Mouse (Mus musculus): ENCODE data around the gene Ifitm5. TPM values are rescaled to one million over a fixed set of nuclear protein-coding genes. Genes with fewer than 3 reads are reported as not detected.

Ifitm5 gene
- total RNA-seq, 2 experiments from 2014 or later = 0.78 to 1.3 TPM

DNA sequence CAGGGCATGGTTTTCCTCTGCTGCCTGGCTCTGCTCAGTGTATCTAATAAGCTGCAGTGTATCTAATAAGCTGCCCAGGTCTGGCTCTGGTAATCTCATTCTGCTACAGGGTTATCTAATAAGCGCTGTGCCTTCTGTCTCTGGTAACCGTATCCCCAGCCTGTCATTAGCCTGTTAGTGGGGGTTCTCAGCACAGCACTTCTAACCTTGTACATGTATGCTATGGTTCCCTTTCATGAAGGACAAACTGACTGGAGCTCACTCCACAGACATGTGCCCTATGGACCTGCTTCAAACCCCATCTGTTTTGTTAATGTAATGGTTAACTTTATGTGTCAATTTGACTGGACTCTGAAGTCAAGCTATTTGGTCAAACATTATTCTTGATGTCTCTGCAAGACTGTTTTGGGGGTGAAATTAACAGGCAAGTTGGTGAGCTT is 44.4 kb downstream of the Ifitm5 start:
- no peak for ATAC-seq (ENCODE audit: poor library complexity, severe bottlenecking)

DNA sequence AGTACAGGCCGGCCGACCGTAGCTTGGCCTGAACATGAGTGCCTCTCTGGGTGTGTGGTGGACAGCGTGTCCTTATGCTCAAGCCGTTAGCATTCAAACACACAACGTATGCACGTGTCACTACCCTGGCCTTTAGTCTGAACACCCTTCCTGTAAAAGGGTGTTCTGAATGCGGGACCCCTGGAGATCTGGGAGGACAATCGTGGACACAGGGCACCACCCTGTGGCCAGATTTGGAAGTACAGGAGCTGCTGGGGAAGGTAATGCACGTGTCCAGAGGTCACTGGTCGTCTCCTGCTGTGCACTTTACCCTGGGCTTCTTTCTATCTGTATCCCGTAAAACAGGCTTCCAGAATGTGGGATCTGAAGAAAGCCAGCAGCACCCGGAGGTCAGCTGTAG is 46.9 kb downstream of the Ifitm5 start:
- peak; percentile 89 for ATAC-seq (ENCODE audit: poor library complexity, severe bottlenecking)

DNA sequence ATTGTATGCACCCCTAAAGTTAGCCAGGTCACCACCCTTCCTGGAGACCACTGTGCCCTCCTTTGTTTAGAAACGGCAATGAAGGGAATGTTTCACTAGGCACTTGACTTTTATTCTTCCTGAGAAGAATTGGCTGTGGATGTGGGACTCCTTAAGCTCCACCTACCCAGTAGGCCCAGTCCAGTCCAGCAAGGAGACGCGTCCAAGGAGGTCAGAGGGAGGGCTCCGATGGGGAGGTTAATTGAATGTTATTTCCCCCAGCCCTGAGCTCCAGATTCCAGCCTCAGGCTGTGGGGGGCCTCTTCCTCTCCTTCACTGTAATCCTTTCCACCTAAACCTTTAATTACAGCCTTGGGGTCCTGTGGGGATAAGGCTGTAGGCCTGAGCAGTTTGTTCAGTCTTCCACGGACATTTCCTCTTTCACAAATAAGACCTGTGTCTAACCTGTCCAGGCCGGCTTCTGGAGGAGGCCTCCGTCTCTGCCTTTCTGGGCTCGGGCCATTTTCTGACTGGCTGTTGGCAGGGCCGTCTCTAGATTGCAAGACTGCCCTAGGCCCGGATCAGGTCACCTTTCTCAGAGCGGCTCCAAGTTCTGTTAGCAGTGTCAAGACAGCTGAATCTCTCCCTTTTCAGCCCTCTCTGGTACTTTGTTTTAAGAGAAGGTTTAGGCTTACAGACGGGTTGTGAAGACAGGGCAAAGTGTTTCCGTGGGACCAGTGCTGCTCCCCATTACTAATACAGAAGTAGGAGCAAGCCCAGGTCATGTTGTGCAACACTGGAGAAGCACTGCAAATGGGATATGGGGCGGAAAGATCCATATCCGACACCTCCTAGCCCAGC is 47.8 kb downstream of the Ifitm5 start:
- ATAC-seq (ENCODE audit: poor library complexity, severe bottlenecking) = no peak

DNA sequence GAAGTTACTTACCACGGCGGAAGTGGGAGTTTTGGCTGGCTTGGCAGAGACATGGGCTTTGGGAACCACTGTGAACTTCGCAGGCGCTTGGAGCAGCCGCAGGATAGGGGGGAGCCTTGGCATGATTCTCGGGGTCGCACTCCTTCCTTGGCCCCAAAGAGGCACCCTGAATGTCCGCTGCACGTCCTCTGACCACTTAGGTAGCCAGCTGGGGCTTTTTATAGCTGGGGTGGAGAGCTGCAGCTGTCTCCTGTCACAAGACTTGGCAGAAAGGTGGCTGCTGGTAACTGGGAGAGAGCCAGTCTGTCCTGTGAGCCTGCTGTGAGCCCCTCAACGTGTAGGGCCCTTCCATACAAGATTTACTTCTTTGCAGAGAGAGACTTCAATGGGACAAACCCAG is 49.9 kb downstream of the Ifitm5 start, which contains the start of gene Cox8b:
Cox8b (minus strand) TSS at position 227 of the 400 bp plus-strand sequence.
- ATAC-seq (ENCODE audit: poor library complexity, severe bottlenecking) = no peak

DNA sequence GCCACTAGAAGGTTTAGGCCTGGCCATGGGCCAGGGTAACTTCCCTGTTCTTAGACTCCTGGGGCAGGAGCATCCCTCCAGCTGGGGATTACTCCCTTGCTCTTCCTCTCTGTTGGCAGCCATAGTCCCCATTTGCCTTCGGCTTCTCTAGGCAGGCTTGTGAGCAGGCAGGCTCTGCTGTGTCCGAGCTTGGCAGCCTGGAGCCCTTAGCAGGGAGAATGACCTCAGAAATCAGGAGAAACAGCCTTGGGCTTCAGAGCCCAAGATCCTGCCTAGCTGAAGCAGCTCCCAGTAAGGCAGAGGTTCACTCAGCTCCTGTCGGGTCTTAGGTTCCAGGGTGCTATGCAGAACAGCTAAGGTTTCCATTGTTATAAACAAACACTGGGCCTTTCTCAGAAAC is 51.0 kb downstream of the Ifitm5 start:
- no peak for ATAC-seq (ENCODE audit: poor library complexity, severe bottlenecking)

Other genes starting within 250 kb of the Ifitm5 start
- gene Cyp2e1, start 186.6 kb downstream of the Ifitm5 start, total RNA-seq (2015) = not detected in 2 replicates
- not detected in 2 replicates for gene Cyp2e1, start 186.6 kb downstream of the Ifitm5 start, total RNA-seq (2017)
- gene Syce1, start 162.4 kb downstream of the Ifitm5 start, total RNA-seq (2015) = 0.21 and 0.69 TPM in 2 replicates
- gene Syce1, start 162.4 kb downstream of the Ifitm5 start, total RNA-seq (2017) = 0.15 and 0.73 TPM in 2 replicates
- gene Zfp941, start 128.1 kb downstream of the Ifitm5 start, total RNA-seq (2015) = 0.16 TPM in 1 of 2 replicates, not detected in the other
- gene Zfp941, start 128.1 kb downstream of the Ifitm5 start, total RNA-seq (2017) = 0.22 and 0.33 TPM in 2 replicates
- not detected in 2 replicates for gene Urah, start 115.3 kb downstream of the Ifitm5 start, total RNA-seq (2015)
- not detected in 2 replicates for gene Urah, start 115.3 kb downstream of the Ifitm5 start, total RNA-seq (2017)
- gene Scgb1c1, start 104.7 kb downstream of the Ifitm5 start, total RNA-seq (2015) = not detected in 2 replicates
- gene Scgb1c1, start 104.7 kb downstream of the Ifitm5 start, total RNA-seq (2017) = not detected in 2 replicates
- gene Odf3, start 102.5 kb downstream of the Ifitm5 start, total RNA-seq (2015) = not detected in 2 replicates
- gene Odf3, start 102.5 kb downstream of the Ifitm5 start, total RNA-seq (2017) = not detected in 2 replicates
- not detected in 2 replicates for gene Gm45785, start 94.0 kb downstream of the Ifitm5 start, total RNA-seq (2015)
- not detected in 2 replicates for gene Gm45785, start 94.0 kb downstream of the Ifitm5 start, total RNA-seq (2017)
- gene Ric8a, start 93.3 kb downstream of the Ifitm5 start, total RNA-seq (2015) = 41.7 and 44.7 TPM in 2 replicates
- 29.7 and 30.4 TPM in 2 replicates for gene Ric8a, start 93.3 kb downstream of the Ifitm5 start, total RNA-seq (2017)
- gene Bet1l, start 92.7 kb downstream of the Ifitm5 start, total RNA-seq (2015) = 12.9 and 13.2 TPM in 2 replicates
- gene Bet1l, start 92.7 kb downstream of the Ifitm5 start, total RNA-seq (2017) = 15.5 and 37.7 TPM in 2 replicates
- 87.5 and 89.5 TPM in 2 replicates for gene Psmd13, start 68.3 kb downstream of the Ifitm5 start, total RNA-seq (2015)
- 165 and 167 TPM in 2 replicates for gene Psmd13, start 68.3 kb downstream of the Ifitm5 start, total RNA-seq (2017)
- 7.9 and 9.1 TPM in 2 replicates for gene Sirt3, start 68.0 kb downstream of the Ifitm5 start, total RNA-seq (2015)
- 6.7 and 9.5 TPM in 2 replicates for gene Sirt3, start 68.0 kb downstream of the Ifitm5 start, total RNA-seq (2017)
- not detected in 2 replicates for gene Cox8b, start 49.8 kb downstream of the Ifitm5 start, total RNA-seq (2015)
- gene Cox8b, start 49.8 kb downstream of the Ifitm5 start, total RNA-seq (2017) = not detected in 2 replicates
- gene Nlrp6, start 29.4 kb downstream of the Ifitm5 start, total RNA-seq (2015) = not detected in 2 replicates
- not detected in 2 replicates for gene Nlrp6, start 29.4 kb downstream of the Ifitm5 start, total RNA-seq (2017)
- gene Pgghg, start 8.9 kb downstream of the Ifitm5 start, total RNA-seq (2015) = 8.7 and 9.3 TPM in 2 replicates
- gene Pgghg, start 8.9 kb downstream of the Ifitm5 start, total RNA-seq (2017) = 7.8 and 10.2 TPM in 2 replicates
- not detected in 2 replicates for gene Gm45717, start 5.6 kb upstream of the Ifitm5 start, total RNA-seq (2015)
- gene Gm45717, start 5.6 kb upstream of the Ifitm5 start, total RNA-seq (2017) = 0.88 TPM in 1 of 2 replicates, not detected in the other
- gene Ifitm2, start 5.7 kb upstream of the Ifitm5 start, total RNA-seq (2015) = 773 and 813 TPM in 2 replicates
- 401 and 447 TPM in 2 replicates for gene Ifitm2, start 5.7 kb upstream of the Ifitm5 start, total RNA-seq (2017)
- gene Ifitm1, start 16.9 kb upstream of the Ifitm5 start, total RNA-seq (2015) = 110 and 111 TPM in 2 replicates
- 48.4 and 56.3 TPM in 2 replicates for gene Ifitm1, start 16.9 kb upstream of the Ifitm5 start, total RNA-seq (2017)
- 2,002 and 2,201 TPM in 2 replicates for gene Ifitm3, start 60.5 kb upstream of the Ifitm5 start, total RNA-seq (2015)
- gene Ifitm3, start 60.5 kb upstream of the Ifitm5 start, total RNA-seq (2017) = 715 and 839 TPM in 2 replicates
- 1,773 and 2,031 TPM in 2 replicates for gene Ifitm6, start 67.6 kb upstream of the Ifitm5 start, total RNA-seq (2015)
- 1,518 and 1,657 TPM in 2 replicates for gene Ifitm6, start 67.6 kb upstream of the Ifitm5 start, total RNA-seq (2017)
- not detected in 2 replicates for gene Gm17387, start 78.8 kb upstream of the Ifitm5 start, total RNA-seq (2015)
- gene Gm17387, start 78.8 kb upstream of the Ifitm5 start, total RNA-seq (2017) = not detected in 2 replicates
- gene B4galnt4, start 110.8 kb upstream of the Ifitm5 start, total RNA-seq (2015) = 1.5 and 3.0 TPM in 2 replicates
- 1.7 and 2.5 TPM in 2 replicates for gene B4galnt4, start 110.8 kb upstream of the Ifitm5 start, total RNA-seq (2017)
- 6.7 and 9.7 TPM in 2 replicates for gene Pkp3, start 127.9 kb upstream of the Ifitm5 start, total RNA-seq (2015)
- gene Pkp3, start 127.9 kb upstream of the Ifitm5 start, total RNA-seq (2017) = 3.8 and 6.1 TPM in 2 replicates
- 7.5 and 9.3 TPM in 2 replicates for gene Sigirr, start 150.3 kb upstream of the Ifitm5 start, total RNA-seq (2015)
- gene Sigirr, start 150.3 kb upstream of the Ifitm5 start, total RNA-seq (2017) = 7.7 and 8.2 TPM in 2 replicates
- gene Ano9, start 167.5 kb upstream of the Ifitm5 start, total RNA-seq (2015) = not detected in 2 replicates
- not detected in 2 replicates for gene Ano9, start 167.5 kb upstream of the Ifitm5 start, total RNA-seq (2017)
- gene Ptdss2, start 172.1 kb upstream of the Ifitm5 start, total RNA-seq (2015) = 7.1 and 10.2 TPM in 2 replicates
- 1.9 and 2.6 TPM in 2 replicates for gene Ptdss2, start 172.1 kb upstream of the Ifitm5 start, total RNA-seq (2017)
- gene Rnh1, start 222.6 kb upstream of the Ifitm5 start, total RNA-seq (2015) = 70.5 and 86.8 TPM in 2 replicates
- gene Rnh1, start 222.6 kb upstream of the Ifitm5 start, total RNA-seq (2017) = 74.2 and 94.3 TPM in 2 replicates
- gene Hras, start 243.7 kb upstream of the Ifitm5 start, total RNA-seq (2015) = 29.0 and 40.0 TPM in 2 replicates
- 20.7 and 27.1 TPM in 2 replicates for gene Hras, start 243.7 kb upstream of the Ifitm5 start, total RNA-seq (2017)
- 2.1 and 2.2 TPM in 2 replicates for gene Lrrc56, start 243.9 kb upstream of the Ifitm5 start, total RNA-seq (2015)
- 1.3 and 4.3 TPM in 2 replicates for gene Lrrc56, start 243.9 kb upstream of the Ifitm5 start, total RNA-seq (2017)

All from megakaryocyte, adult 5-6 weeks (primary cell).